Mouse (Mus musculus) kidney, embryonic 16.5 days (tissue): ENCODE results near the gene Pdlim4. TPM values are rescaled to one million over a fixed set of nuclear protein-coding genes. Genes with fewer than 3 reads are reported as not detected.

Experiments used
- ATAC-seq: fragments of 200-750 bp; cut with Nextera tagmentation; 2 replicates; pipeline ENCODE4 v1.8.0; 2017; ENCODE audit warnings: moderate TSS enrichment; ENCODE audit not compliant: low FRiP score, low TSS enrichment
- H3K27ac ChIP-seq: fragments of 300-500 bp; sonication (generic); 2 replicates; pipeline ENCODE4 v1.5.1; 2014; ENCODE audit warnings: low read length
- H3K27me3 ChIP-seq: fragments of 300-500 bp; sonication (generic); 2 replicates; pipeline ENCODE4 v1.6.1; 2014; ENCODE audit warnings: low read length, control low read depth, mixed read lengths; ENCODE audit not compliant: insufficient read depth
- H3K36me3 ChIP-seq: fragments of 300-500 bp; sonication (generic); 2 replicates; pipeline ENCODE4 v1.6.1; 2014; ENCODE audit warnings: low read length, control low read depth, mixed read lengths; ENCODE audit not compliant: insufficient read depth
- H3K4me1 ChIP-seq: fragments of 300-500 bp; sonication (generic); 2 replicates; pipeline ENCODE4 v1.6.1; 2014; ENCODE audit warnings: low read length, control low read depth, mixed read lengths; ENCODE audit not compliant: insufficient read depth
- H3K4me2 ChIP-seq: fragments of 300-500 bp; sonication (generic); replicated peaks from 2 replicates; pipeline ENCODE4 v1.6.1; 2014; ENCODE audit warnings: low read depth, low read length
- H3K4me3 ChIP-seq: fragments of 300-500 bp; sonication (generic); 2 replicates; pipeline ENCODE4 v1.5.1; 2014; ENCODE audit warnings: mild to moderate bottlenecking, low read length
- H3K9ac ChIP-seq: fragments of 300-500 bp; sonication (generic); replicated peaks from 2 replicates; pipeline ENCODE4 v1.6.1; 2014; ENCODE audit warnings: low read length
- H3K9me3 ChIP-seq: fragments of 300-500 bp; sonication (generic); 2 replicates; pipeline ENCODE4 v1.6.1; 2016; ENCODE audit warnings: low read length, control low read depth
- WGBS: fragments of 180-500 bp; shearing (Covaris S2); extraction: QIAGEN DNeasy Blood & Tissue Kit; methylation state at CpG from one replicate; pipeline ENCODE4 v1.1.7; 2014; 5-methylcytosine and 5-hydroxymethylcytosine counted together
- polyA plus RNA-seq: library from polyadenylated mRNA; unstranded; fragments of >200 nt; fragmentation: Nextera tagmentation; extraction: Ambion mirVana; gene quantifications from 2 replicates; pipeline ENCODE4 v1.2.1, GENCODE M21; 2015

The Pdlim4 gene
- polyA plus RNA-seq, 1 experiment from 2014 or later = 55.0 TPM

- peak within 1 kb of the TSS; percentile 95 for H3K4me2 ChIP-seq
- peaks cover 12% of the 10 kb centered on the region; the same call in 1 of the 2 replicates for H3K4me1 ChIP-seq
- H3K4me3 ChIP-seq = peak within 1 kb of the TSS; percentile 63
- 1% methylated on average over 61 of the region's 61 CpGs for WGBS
- peaks cover 32% of the 10 kb centered on the region for H3K27me3 ChIP-seq
- ATAC-seq = peak; percentile 95
- no peak within 1 kb of the TSS for H3K27ac ChIP-seq
- peak within 1 kb of the TSS; percentile 73 for H3K9ac ChIP-seq
- no peaks in the 10 kb centered on the region for H3K9me3 ChIP-seq
- no peaks in the 10 kb centered on the region for H3K36me3 ChIP-seq
Observed at GRCm38 (mm10) chr11:54028044-54028951, 40.5 kb downstream of the Pdlim4 start, which contains the start of gene Slc22a4. Slc22a4 (minus strand) TSS chr11:54028090.

GRCm38 (mm10) chr11:54027131-54028043 lies 41.4 kb downstream of the Pdlim4 start:
- Histone ChIP-seq H3K27ac (no peak overlapping the region), H3K36me3 (no peaks in the 10 kb centered on the region), H3K4me3 (peak overlapping the region; percentile 63), H3K4me2 (peak overlapping the region; percentile 95), H3K4me1 (peaks cover 12% of the 10 kb centered on the region; the same call in 1 of the 2 replicates), H3K9me3 (no peaks in the 10 kb centered on the region), H3K27me3 (peaks cover 32% of the 10 kb centered on the region), H3K9ac (peak overlapping the region; percentile 73)
- WGBS = 15% methylated on average over 31 of the region's 31 CpGs
- ATAC-seq = peak; percentile 22; the same call in 1 of the 2 replicates

- no peak for ATAC-seq
Observed at GRCm38 (mm10) chr11:54026491-54027041, 42.2 kb downstream of the Pdlim4 start.

GRCm38 (mm10) chr11:54021396-54022093 lies 47.3 kb downstream of the Pdlim4 start:
- H3K36me3 ChIP-seq = no peaks in the 10 kb centered on the region
- H3K4me3 ChIP-seq = no peak overlapping the region
- H3K27ac ChIP-seq = no peak overlapping the region
- no peaks in the 10 kb centered on the region for H3K4me1 ChIP-seq
- WGBS = 90% methylated on average over 5 of the region's 5 CpGs
- no peak overlapping the region for H3K4me2 ChIP-seq
- H3K9ac ChIP-seq = no peak overlapping the region
- no peaks in the 10 kb centered on the region for H3K9me3 ChIP-seq
- no peak for ATAC-seq
- peaks cover 11% of the 10 kb centered on the region for H3K27me3 ChIP-seq

More at GRCm38 (mm10) chr11:54026491-54027041, 42.2 kb downstream of the Pdlim4 start:
- peaks cover 32% of the 10 kb centered on the region for H3K27me3 ChIP-seq
- peaks cover 12% of the 10 kb centered on the region; the same call in 1 of the 2 replicates for H3K4me1 ChIP-seq
- no peak overlapping the region for H3K27ac ChIP-seq
- no peaks in the 10 kb centered on the region for H3K36me3 ChIP-seq
- no peaks in the 10 kb centered on the region for H3K9me3 ChIP-seq
- H3K9ac ChIP-seq = no peak overlapping the region
- 85% methylated on average over 1 of the region's 1 CpGs for WGBS
- no peak overlapping the region for H3K4me3 ChIP-seq
- no peak overlapping the region for H3K4me2 ChIP-seq

- Histone ChIP-seq H3K4me1 (no peaks in the 10 kb centered on the region), H3K36me3 (no peaks in the 10 kb centered on the region), H3K9ac (no peak overlapping the region), H3K4me2 (no peak overlapping the region), H3K27ac (no peak overlapping the region), H3K4me3 (no peak overlapping the region), H3K27me3 (no peaks in the 10 kb centered on the region), H3K9me3 (no peaks in the 10 kb centered on the region)
- no peak for ATAC-seq
- WGBS = 74% methylated on average over 3 of the region's 3 CpGs
Observed at GRCm38 (mm10) chr11:54018893-54019732, 49.7 kb downstream of the Pdlim4 start.

- H3K27ac ChIP-seq = no peak overlapping the region
- H3K4me2 ChIP-seq = no peak overlapping the region
- H3K4me1 ChIP-seq = no peaks in the 10 kb centered on the region
- no peak overlapping the region for H3K9ac ChIP-seq
- no peak overlapping the region for H3K4me3 ChIP-seq
- no peaks in the 10 kb centered on the region for H3K36me3 ChIP-seq
- no peaks in the 10 kb centered on the region for H3K27me3 ChIP-seq
- no peaks in the 10 kb centered on the region for H3K9me3 ChIP-seq
- 78% methylated on average over 4 of the region's 4 CpGs for WGBS
- ATAC-seq = no peak
Observed at GRCm38 (mm10) chr11:54017596-54017995, 51.2 kb downstream of the Pdlim4 start.

GRCm38 (mm10) chr11:54016051-54016450 lies 52.8 kb downstream of the Pdlim4 start:
- H3K9me3 ChIP-seq = no peaks in the 10 kb centered on the region
- no peaks in the 10 kb centered on the region for H3K4me1 ChIP-seq
- ATAC-seq = no peak
- no peak overlapping the region for H3K27ac ChIP-seq
- no peak overlapping the region for H3K9ac ChIP-seq
- H3K27me3 ChIP-seq = no peaks in the 10 kb centered on the region
- no peak overlapping the region for H3K4me2 ChIP-seq
- 57% methylated on average over 8 of the region's 8 CpGs for WGBS
- H3K36me3 ChIP-seq = no peaks in the 10 kb centered on the region
- H3K4me3 ChIP-seq = no peak overlapping the region

- ATAC-seq = no peak
- no peak overlapping the region for H3K4me3 ChIP-seq
- H3K9ac ChIP-seq = no peak overlapping the region
- no peaks in the 10 kb centered on the region for H3K9me3 ChIP-seq
- H3K4me2 ChIP-seq = no peak overlapping the region
- H3K27ac ChIP-seq = no peak overlapping the region
- H3K4me1 ChIP-seq = no peaks in the 10 kb centered on the region
- no peaks in the 10 kb centered on the region for H3K36me3 ChIP-seq
- WGBS = 79% methylated on average over 5 of the region's 5 CpGs
- H3K27me3 ChIP-seq = no peaks in the 10 kb centered on the region
Observed at GRCm38 (mm10) chr11:54012961-54013360, 55.9 kb downstream of the Pdlim4 start.
